Mouse (Mus musculus): ENCODE measurements around the gene Cry1.

Gene Cry1

GRCm38 (mm10) chr10:85184964-85185608 is at the start of gene Cry1:
TSS of gene Cry1 (minus strand) at chr10:85185064.
- DNase-seq = peak; percentile 98 to 99

DNA sequence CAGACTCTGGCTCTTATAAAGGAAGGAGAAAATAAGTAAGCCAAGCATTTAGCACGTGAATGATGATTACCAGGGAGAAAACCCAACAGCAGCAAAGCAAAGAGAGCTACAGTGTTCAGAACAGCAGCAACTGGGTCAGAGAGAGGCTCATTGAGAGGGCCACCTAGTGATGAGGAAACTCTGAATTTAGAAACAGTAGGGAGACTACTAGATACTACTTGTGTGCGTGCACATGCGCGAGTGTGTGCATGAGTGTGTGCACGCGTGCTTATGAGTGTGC is 36.8 kb upstream of the Cry1 start:
- DNase-seq = no peak

- DNase-seq = peak; percentile 85 to 94
Measured at GRCm38 (mm10) chr10:85220918-85221770, 36.3 kb upstream of the Cry1 start.

DNA sequence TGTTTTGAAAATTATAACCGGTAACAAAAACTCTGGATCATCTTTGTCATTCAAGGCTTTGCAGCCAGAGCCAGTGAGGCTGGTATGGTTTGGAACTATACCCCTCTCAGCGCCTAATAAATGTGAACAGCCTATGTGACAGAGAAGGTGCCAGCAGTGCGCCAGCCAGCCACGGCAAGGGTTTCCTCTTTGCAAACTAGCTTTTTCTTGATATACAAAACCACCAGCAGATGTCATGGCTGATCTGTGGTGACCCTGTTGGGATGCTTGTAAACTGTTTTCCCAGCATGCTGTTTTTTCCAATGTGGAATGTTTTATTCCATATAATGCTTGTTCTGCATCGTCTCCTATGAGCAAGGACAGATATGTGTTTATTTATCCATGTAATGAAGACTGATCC is 30.0 kb upstream of the Cry1 start:
- DNase-seq = no peak

GRCm38 (mm10) chr10:85211673-85212072 is 26.8 kb upstream of the Cry1 start:
- no peak for DNase-seq

- DNase-seq = no peak
Measured at GRCm38 (mm10) chr10:85210125-85210524, 25.3 kb upstream of the Cry1 start.

GRCm38 (mm10) chr10:85209119-85209605 is 24.3 kb upstream of the Cry1 start:
- no peak for DNase-seq

DNA sequence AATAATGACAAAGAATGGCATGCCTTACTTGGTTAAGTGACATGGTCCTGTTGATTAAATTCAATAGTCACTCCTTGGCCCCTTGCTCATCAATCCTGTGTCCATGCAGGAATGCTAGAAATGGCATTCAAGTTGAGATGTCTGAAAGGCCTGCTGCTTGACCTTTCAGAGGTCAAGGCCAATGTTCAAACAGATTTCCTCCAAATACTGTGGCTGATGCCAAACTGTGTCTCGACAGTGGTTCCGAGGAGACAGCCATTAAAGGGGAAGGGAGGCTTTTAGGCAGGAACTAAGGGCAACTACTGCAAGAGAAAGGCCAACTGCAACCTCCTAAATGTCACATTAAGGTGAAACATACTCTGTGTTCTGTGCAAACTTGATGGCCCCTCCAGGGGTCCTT is 20.5 kb upstream of the Cry1 start:
- DNase-seq = no peak

GRCm38 (mm10) chr10:85204255-85204855 is 19.5 kb upstream of the Cry1 start:
- no peak for DNase-seq

DNA sequence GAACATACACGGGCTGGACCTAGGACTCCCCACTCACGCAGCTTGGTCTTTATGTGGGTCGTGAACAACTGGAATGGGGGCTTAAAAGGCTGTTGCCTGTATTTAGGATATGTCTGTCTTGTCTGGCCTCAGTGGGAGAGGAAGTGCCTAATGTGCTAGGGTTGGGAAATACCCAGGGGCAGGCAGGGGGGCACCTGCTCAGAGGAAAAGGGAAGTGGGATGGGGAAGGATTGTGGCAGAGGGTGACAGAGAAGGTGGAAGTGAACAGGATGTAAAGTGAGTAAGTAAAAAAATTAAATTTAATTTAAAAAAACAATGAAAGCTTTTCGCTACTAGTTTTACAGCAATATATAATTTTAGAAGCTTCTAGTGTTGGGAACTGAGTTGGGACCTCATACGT is 9.7 kb upstream of the Cry1 start:
- DNase-seq = no peak

GRCm38 (mm10) chr10:85193321-85193720 is 8.5 kb upstream of the Cry1 start:
- DNase-seq = peak; percentile 15 to 25

- no peak for DNase-seq
Measured at GRCm38 (mm10) chr10:85190652-85191051, 5.8 kb upstream of the Cry1 start.

DNA sequence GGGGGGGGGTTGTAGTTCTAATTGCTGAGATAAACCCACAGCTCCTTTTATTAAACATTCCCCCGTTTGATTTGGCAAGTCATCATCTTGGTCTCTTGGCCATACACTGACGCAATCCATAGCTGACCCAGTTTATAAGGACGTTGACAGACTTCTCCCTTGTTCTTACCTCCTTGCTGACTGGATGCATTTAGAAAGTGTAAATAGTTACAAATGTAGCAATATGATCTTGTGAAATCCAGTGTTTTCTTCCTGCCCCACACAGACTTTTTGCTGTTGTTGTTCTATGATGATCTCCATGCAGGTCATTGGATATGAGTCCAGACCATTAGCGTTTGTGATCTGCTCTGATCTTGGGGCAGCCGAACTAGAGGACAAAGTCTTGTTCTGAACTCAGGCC is 5.1 kb upstream of the Cry1 start:
- no peak for DNase-seq

- DNase-seq = no peak
Measured at GRCm38 (mm10) chr10:85186499-85186794, 1.6 kb upstream of the Cry1 start.

- DNase-seq = peak; percentile 31 to 40
Measured at GRCm38 (mm10) chr10:85185639-85186498, 1.0 kb upstream of the Cry1 start.

DNA sequence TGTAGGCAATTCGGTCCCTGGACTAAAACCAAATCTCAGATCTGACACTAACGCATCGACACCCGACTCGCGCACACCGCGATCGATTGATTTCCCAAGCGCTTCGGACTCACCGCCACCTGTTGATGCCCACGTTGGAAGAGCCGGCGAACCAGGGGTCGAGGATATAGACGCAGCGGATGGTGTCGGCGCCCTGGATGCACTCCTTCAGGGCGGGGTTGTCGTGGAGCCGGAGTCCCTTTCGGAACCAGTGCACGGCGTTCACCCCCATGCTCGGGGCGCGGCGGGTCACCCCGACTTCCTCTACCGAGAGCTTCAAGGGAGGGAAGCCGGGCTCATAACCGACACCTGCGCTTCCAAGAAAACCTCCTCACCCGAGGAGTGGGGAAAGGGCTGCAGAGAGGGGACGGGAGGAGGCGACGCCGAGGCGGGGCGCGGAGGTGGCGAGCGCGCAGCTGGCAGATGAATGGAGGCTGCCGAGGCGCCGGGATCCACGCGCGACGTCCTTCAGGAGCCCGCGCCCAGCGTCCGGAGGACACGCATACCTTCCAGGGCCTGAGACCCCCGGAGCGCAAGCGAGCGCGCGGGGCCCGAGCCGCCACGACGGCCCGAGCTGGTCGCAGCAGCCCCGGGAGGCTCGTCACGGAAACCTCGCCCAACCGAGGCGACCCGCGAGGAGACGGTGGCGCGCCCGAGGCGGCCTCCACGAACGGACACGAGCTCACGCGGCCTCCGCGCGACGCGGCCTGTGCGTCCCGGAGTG is 482 bp downstream of the Cry1 start:
- peak; percentile 16 to 51 for DNase-seq

GRCm38 (mm10) chr10:85183619-85184018 is 1.2 kb downstream of the Cry1 start:
- DNase-seq = peak; percentile 11 to 51

DNA sequence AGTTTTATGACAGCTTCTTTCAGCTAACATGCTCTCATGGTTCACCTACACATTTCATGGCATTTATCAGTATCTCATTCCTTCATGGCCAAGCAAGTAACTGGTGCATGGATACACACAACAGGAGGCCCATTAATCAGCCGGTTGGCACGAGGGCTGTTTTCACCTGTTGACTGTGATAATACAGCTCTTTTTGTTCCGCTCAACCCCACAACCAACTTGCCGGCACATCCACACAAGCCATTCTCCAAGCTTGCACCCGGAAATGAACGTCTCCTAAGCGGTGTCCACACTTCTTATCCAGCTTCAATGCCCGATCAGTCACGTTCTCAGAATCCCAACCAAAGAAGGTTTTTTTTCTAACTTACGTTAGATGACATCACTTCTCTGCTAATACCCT is 2.1 kb downstream of the Cry1 start:
- no peak for DNase-seq

DNA sequence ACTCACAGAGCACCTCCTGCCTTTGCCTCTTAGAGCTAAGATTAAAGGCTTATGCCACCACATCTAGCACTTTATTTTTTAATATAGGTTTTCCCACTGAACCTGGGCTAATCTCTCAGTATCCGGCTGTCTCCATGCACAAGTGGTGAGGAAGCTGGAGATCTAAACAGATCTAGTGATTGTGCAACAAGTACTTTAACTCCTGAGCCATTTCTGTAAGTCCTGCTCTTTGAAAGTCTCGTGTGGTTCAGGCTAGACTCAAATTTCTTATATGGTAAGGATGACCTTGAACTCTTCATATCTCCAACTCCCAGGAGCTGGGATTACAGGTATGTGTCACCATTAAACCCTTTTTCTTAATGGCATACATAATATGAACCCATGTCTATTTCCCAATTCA is 8.2 kb downstream of the Cry1 start:
- no peak for DNase-seq

DNA sequence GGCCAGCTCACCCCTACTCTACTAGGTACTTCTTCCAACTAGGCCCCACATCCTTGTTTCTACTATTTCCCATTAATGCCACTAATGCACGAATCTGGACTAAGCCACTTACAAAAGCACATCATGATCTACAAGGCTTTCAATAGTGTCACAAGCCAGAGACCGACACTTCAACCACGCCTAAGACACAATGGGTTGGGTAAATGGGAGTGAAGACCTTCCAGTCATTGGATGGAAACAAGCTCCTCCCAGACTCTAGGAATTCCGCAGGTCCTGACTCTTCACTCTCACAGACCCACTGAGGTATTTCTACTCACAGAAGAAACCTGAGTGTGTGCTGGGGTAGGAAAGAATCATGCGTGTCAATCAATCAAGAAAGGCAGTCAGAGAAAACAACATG is 19.6 kb downstream of the Cry1 start:
- no peak for DNase-seq

DNA sequence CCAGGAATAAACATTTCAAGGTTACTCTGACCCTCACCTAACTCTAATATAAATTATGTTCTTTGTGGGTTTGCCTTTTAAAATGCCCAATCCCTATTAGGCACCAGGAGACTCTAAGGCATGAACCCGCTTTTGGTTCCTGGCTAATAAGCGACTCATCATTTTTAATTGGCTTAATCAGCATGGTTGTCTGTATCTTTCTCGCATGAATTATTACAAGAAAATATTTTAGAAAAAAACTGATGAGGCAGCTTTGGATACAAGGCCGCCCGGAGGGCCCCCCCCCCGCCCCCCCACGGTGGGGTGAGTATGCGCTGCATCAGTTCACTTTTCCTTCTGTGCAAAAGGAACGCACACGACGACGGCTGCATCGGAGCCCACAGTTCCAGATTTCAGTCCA is 20.1 kb downstream of the Cry1 start:
- DNase-seq = no peak

- peak in 1 of 2 experiments; percentile 33 for DNase-seq
Measured at GRCm38 (mm10) chr10:85161745-85162351, 23.0 kb downstream of the Cry1 start.
